Mouse (Mus musculus) testis, adult 2 months (tissue): ENCODE data around the gene 2010003K11Rik. TPM values are rescaled to one million over a fixed set of nuclear protein-coding genes. Genes with fewer than 3 reads are reported as not detected.

Source experiments
- H3K27ac ChIP-seq: fragments of 200-500 bp; 2 replicates; pipeline ENCODE4 v1.5.1; 2012; ENCODE audit warnings: low read depth, low read length; ENCODE audit not compliant: control insufficient read depth, insufficient read depth
- H3K27me3 ChIP-seq: fragments of 200-500 bp; 2 replicates; pipeline ENCODE4 v1.6.1; 2012; ENCODE audit warnings: mild to moderate bottlenecking, low read length, moderate library complexity; ENCODE audit not compliant: control insufficient read depth, insufficient read depth
- H3K36me3 ChIP-seq: fragments of 200-500 bp; 2 replicates; pipeline ENCODE4 v1.6.1; 2012; ENCODE audit warnings: mild to moderate bottlenecking, low read length; ENCODE audit not compliant: control insufficient read depth, insufficient read depth
- H3K4me1 ChIP-seq: fragments of 200-500 bp; 2 replicates; pipeline ENCODE4 v1.6.1; 2012; ENCODE audit warnings: low read length; ENCODE audit not compliant: control insufficient read depth, insufficient read depth
- H3K4me3 ChIP-seq: fragments of 200-500 bp; 2 replicates; pipeline ENCODE4 v1.5.1; 2012; ENCODE audit warnings: low read depth, mild to moderate bottlenecking, low read length, moderate library complexity, mixed read lengths; ENCODE audit not compliant: control insufficient read depth
- CTCF ChIP-seq: fragments of 200-500 bp; IDR thresholded peaks from 2 replicates; pipeline ENCODE4 v1.5.1; 2012; ENCODE audit warnings: low read depth, mild to moderate bottlenecking, inconsistent platforms, low read length, moderate library complexity; ENCODE audit not compliant: control insufficient read depth, insufficient read depth, insufficient replicate concordance
- POLR2A ChIP-seq: fragments of 200-500 bp; IDR thresholded peaks from 2 replicates; pipeline ENCODE4 v1.6.1; 2012; ENCODE audit warnings: low read depth, mild to moderate bottlenecking, inconsistent platforms, low read length, moderate library complexity; ENCODE audit not compliant: control insufficient read depth
- polyA plus RNA-seq: library from polyadenylated mRNA; depleted of rRNA; stranded (reverse); fragments of >200 nt; gene quantifications from 2 replicates; pipeline ENCODE4 v1.2.3, GENCODE M21; 2012

The 2010003K11Rik gene
- polyA plus RNA-seq, 1 experiment, result 0.94 TPM

GRCm38 (mm10) chr19:4475224-4475925 lies 23.0 kb downstream of the 2010003K11Rik start:
- TF ChIP-seq CTCF (no peak), POLR2A (no peak)
- Histone ChIP-seq H3K27me3 (no peaks in the 10 kb centered on the region), H3K4me1 (peaks cover 15% of the 10 kb centered on the region), H3K27ac (no peak overlapping the region), H3K4me3 (no peak overlapping the region), H3K36me3 (no peaks in the 10 kb centered on the region)

- no peak overlapping the region for H3K4me3 ChIP-seq
- H3K27me3 ChIP-seq, result no peaks in the 10 kb centered on the region
- H3K27ac ChIP-seq, result no peak overlapping the region
- peaks cover 15% of the 10 kb centered on the region for H3K4me1 ChIP-seq
- H3K36me3 ChIP-seq, result no peaks in the 10 kb centered on the region
- TF ChIP-seq CTCF, result no peak
- TF ChIP-seq POLR2A, result no peak
Observed at GRCm38 (mm10) chr19:4474739-4475138, 23.6 kb downstream of the 2010003K11Rik start.

GRCm38 (mm10) chr19:4473549-4473948 lies 24.8 kb downstream of the 2010003K11Rik start:
- Histone ChIP-seq H3K36me3 (no peaks in the 10 kb centered on the region), H3K4me3 (no peak overlapping the region), H3K27ac (no peak overlapping the region), H3K4me1 (peaks cover 15% of the 10 kb centered on the region), H3K27me3 (no peaks in the 10 kb centered on the region)
- TF ChIP-seq CTCF (no peak), POLR2A (no peak)

GRCm38 (mm10) chr19:4468363-4468762 lies 30.0 kb downstream of the 2010003K11Rik start:
- Histone ChIP-seq H3K36me3 (no peaks in the 10 kb centered on the region), H3K4me1 (no peaks in the 10 kb centered on the region; the same call in none of the 2 replicates), H3K27me3 (no peaks in the 10 kb centered on the region), H3K27ac (no peak overlapping the region), H3K4me3 (no peak overlapping the region)
- peak; percentile 60; the same call in 1 of the 2 replicates for TF ChIP-seq CTCF
- TF ChIP-seq POLR2A, result no peak

GRCm38 (mm10) chr19:4464666-4465065 lies 33.7 kb downstream of the 2010003K11Rik start:
- Histone ChIP-seq H3K4me3 (no peak overlapping the region), H3K27ac (no peak overlapping the region), H3K36me3 (no peaks in the 10 kb centered on the region), H3K27me3 (no peaks in the 10 kb centered on the region), H3K4me1 (no peaks in the 10 kb centered on the region; the same call in none of the 2 replicates)
- TF ChIP-seq CTCF, result no peak
- TF ChIP-seq POLR2A, result no peak

- no peak overlapping the region for H3K4me3 ChIP-seq
- TF ChIP-seq CTCF (no peak), POLR2A (no peak)
- H3K4me1 ChIP-seq, result no peaks in the 10 kb centered on the region; the same call in 1 of the 2 replicates
- no peaks in the 10 kb centered on the region for H3K27me3 ChIP-seq
- no peak overlapping the region for H3K27ac ChIP-seq
- no peaks in the 10 kb centered on the region for H3K36me3 ChIP-seq
Observed at GRCm38 (mm10) chr19:4461981-4462380, 36.4 kb downstream of the 2010003K11Rik start.

- peak; percentile 80; the same call in 1 of the 2 replicates for TF ChIP-seq CTCF
- TF ChIP-seq POLR2A, result no peak
- no peaks in the 10 kb centered on the region for H3K27me3 ChIP-seq
- H3K4me1 ChIP-seq, result peaks cover 7% of the 10 kb centered on the region
- peak overlapping the region; percentile 33 for H3K4me3 ChIP-seq
- H3K27ac ChIP-seq, result no peak overlapping the region
- no peaks in the 10 kb centered on the region for H3K36me3 ChIP-seq
Observed at GRCm38 (mm10) chr19:4456227-4456626, 42.2 kb downstream of the 2010003K11Rik start.
